Mouse (Mus musculus) layer of hippocampus, postnatal 10 days (tissue): ENCODE measurements at regions not wholly inside any gene's neighbourhood (a gene's known extent, or its start where the extent isn't known, plus 50 kb on each side); places are given as distances from the start of the nearest gene placed in this dataset.

Experiments used
- DNase-seq, 2 experiments: peaks; one replicate each; pipeline ENCODE4 v3.0.0; 2021; ENCODE audit warnings: low spot score in 2 of 2

DNA sequence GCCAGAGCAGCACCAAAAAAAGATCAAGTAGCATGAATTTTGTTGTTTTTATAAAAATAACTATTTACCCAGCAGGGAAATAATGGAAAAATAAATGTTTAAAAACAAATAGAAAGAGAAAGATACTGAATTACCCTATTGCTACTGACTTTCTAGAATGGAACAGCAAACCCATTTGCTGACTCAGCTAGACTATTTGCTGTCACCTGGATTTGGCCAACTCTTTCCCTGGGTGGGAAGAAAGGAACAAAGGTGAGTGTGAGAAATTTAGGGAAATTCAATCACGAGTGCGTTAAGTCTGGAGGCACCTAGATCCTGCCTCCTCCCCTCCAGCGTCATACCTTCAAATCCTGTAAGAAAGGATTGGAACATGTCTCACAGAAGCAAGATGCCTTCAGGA, 110.2 kb downstream of the Tmsb4x start:
- no peak for DNase-seq

DNA sequence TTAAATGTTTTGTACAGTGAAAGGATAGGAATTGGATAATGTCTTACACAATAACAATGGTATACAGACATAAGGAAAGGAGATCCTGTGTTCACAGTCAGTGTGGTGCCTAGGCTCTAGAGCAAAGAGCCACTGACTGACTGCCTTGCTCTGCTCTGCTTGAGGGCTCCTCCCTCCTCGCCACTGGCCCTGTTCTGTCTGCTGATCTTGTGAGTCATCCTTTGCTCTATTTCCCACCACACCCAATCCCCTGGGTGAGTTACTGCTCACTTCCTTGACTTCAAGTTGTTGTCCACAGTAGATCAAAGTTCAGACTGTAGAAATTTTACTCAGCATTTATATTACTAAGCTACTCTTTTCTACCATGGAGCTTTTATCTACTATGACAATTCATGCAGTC, 117.3 kb downstream of the Tmsb4x start:
- DNase-seq, result no peak

GRCm38 (mm10) chrX:167088930-167089329, 120.2 kb downstream of the Tmsb4x start:
- no peak for DNase-seq

DNA sequence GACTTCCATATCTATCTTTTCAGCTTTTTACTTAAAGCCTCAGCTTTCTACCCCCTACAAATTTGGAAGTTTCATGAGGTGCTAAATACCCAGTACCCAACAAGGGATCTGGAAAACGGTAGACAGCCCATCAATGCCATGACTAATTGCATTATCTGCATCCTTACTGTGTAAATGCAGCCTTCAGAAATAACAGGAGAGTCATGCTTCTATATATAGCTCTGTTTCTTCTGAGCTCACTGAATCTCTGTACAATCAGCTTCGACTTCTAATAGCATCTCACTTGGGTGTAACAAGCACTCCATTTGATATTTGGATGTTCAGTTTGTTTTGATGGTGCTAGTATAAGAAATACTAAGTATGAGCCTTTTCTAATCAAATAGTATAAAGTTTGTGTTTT, 120.7 kb downstream of the Tmsb4x start:
- no peak for DNase-seq

DNA sequence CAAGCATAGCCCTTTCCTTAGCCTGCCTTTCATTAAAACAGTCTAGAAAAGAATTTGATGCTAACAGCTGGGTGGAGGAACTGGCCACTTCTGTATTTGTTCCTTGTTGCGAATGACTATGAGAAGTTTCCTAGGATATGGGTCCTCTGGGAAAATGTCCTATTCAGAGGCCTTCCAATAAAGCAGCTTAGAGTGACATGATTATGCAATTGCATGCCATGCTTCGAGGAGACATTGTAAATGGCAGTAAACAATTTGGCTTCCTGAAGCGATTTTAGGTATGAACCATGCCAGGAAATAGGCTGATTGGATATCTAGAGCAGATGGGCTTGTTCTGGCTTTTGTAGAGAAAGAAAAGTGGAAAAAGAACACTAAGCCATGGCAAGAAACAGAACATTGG, 128.3 kb downstream of the Tmsb4x start:
- DNase-seq, result no peak

- no peak for DNase-seq
Observed at GRCm38 (mm10) chrX:167069075-167069474, 140.0 kb downstream of the Tmsb4x start.

DNA sequence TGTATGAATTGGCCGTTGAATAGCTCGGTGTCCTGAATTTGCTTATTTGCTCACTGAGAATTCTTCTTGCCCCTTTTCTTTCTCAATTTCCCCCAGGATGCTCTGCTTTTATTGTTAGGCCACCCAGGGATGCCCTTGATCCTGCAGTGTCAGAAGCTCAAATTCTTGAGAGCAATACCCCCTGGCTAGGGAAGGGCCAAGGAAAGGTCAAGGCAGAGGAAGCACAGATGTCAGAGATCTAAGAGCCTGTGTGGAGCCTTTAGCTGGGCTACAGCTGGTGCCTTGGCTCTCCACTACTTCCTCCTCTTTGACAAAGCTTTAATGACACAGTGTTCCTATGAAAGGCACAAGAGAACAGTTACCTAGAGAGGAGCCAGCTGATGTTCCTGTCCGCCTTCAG, 141.2 kb downstream of the Tmsb4x start:
- no peak for DNase-seq

GRCm38 (mm10) chrX:167063881-167064280, 145.2 kb downstream of the Tmsb4x start:
- DNase-seq, result no peak

- no peak for DNase-seq
Observed at GRCm38 (mm10) chrX:167052456-167052855, 156.7 kb downstream of the Tmsb4x start.

DNA sequence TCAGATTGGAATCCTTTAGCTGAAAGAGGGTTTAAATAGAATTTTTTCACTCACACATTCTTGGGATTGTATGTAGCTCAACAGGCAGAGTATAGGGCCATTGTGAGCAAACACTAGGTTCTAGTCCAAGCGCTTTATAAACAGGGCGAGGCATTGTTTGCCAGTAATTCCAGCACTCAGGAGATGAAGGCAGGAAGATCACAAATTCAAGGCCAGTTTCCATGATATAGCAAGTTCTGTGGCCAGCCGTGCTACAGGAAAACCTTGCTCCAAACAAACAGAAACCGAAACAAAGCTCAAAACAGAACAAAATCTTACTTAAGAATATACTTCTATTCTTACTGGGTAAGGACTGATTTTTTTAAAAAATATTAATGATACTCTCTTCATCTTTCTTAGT, 159.0 kb downstream of the Tmsb4x start:
- DNase-seq, result no peak

DNA sequence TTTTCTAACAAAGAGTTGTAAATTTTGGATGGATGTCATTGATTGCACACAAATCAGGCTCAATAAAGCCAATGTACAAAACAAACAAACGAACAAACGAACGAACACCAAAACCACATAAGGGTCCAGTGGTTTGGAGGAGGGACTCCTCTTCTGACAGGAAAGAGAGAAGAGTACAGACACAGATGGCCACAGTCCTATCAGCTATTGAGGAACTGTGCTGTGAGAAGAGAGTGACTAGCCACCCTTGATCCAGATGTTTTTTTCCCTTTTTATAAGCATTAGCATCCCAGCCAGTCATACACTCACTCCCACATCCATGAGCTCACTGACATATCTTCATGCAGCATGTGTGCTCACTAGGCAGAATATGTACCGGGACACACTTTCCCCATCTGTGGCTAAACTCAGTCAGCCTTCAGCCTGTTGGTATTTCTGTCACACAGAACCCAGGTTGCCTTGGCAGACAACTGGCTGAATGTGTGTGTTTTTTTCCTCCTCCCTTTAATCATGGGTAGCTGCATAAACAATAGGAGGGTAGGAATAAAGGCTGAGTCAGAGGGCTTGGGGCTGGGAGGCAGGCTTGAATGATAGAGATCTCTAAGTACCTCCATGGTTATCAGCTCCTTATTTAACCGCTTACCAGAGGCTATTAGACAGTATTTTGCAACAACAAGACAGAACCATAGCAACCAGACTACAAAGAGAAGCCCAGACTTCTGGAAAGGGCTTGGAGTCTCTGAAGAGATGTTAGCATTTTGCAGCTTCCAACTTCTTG, 159.7 kb downstream of the Tmsb4x start:
- DNase-seq, result no peak

DNA sequence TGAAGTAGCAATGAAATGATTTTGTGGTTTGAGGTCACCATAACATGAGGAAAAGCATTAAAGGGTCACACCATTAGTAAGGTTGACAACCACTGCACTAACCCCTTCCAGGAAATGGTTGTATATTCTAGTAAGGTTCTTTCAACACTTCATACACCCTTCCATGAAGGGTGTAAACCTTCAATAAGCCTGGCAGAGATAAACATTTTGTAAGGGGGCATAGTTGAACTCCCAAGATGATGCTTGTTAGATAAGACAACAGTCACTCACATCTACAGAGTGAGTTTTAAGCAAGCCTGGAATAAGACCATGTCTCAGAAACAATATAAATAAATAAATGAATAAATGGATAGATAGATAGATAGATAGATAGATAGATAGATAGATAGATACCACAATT, 171.1 kb downstream of the Tmsb4x start:
- no peak for DNase-seq

- DNase-seq, result no peak
Observed at GRCm38 (mm10) chrX:167036355-167036754, 172.8 kb downstream of the Tmsb4x start.

GRCm38 (mm10) chrX:167035639-167036038, 173.5 kb downstream of the Tmsb4x start:
- DNase-seq, result no peak

DNA sequence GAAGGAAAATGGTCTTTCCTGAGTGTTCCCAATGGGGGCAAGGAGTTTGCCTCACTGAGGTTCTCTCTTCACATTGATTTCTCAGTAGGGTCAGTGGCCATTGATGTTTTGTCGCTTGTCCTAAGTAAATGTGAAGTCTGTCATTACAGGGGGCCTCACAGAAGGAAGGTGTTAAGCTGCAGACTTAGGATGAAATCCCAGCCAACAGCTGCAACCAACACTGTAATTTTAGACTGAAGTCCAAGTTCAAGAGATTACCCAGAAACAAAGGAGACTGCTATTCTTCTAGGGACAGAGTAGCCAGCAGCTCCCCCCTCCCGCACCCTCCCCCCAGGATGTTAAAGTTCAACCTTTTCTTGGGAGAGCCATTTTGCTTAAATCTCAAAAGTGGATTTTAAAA, 176.0 kb downstream of the Tmsb4x start:
- no peak for DNase-seq

DNA sequence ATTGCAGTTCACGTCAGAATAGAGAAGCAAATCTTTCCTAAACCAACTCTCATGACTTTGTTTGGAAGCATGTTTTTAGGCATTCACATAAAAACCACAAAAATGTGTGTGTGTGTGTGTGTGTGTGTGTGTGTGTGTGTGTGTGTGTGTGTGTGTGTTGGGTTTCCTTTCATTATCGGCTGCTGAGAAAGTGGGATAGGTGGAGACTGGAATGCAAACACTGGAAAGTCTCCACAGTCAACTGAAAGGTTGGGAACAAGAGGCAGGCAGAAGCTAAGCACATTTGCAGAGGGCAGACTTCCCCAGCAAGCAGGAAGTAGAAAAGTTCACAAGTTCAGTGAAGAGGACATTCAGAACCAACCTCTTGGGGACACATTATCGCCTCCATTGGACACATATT, 176.5 kb downstream of the Tmsb4x start:
- DNase-seq, result no peak

GRCm38 (mm10) chrX:167031543-167031942, 177.6 kb downstream of the Tmsb4x start:
- no peak for DNase-seq

DNA sequence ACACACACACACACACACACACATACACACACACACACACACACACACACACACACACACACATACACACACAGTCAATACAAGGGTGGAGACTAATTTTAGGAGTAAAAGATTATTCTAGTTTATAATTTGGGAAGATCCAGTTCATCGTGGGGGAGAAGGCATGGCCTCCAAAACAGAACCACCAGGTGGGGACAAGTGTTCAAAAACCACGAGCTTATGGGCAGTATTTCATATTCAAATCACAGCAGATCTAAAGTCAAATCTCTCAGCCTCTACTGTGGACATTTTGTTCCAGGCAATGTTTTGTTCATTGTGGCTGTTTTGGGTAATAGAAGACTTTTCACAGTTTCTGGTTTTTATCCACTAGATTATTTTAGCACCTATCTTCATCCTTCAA, 193.5 kb downstream of the Tmsb4x start:
- no peak for DNase-seq

DNA sequence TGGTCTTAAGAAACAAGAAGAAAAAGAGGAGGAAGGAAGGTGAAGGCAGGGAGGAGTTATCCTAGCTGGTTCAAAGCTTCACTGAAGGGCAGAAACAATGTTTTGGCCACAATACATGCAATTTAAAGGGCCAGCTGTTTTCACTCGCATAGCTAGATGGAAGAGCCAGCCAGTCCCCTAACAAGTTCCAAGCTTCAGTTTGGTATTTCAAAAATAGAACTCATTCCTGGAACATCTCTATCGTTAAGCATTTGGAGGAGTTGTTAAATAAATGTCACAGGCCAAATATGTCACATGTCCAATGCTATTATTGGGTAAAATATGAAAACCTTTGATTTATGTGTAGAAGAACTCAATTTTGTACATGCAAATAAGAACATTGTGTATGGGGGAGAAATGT, 194.8 kb downstream of the Tmsb4x start:
- no peak for DNase-seq

DNA sequence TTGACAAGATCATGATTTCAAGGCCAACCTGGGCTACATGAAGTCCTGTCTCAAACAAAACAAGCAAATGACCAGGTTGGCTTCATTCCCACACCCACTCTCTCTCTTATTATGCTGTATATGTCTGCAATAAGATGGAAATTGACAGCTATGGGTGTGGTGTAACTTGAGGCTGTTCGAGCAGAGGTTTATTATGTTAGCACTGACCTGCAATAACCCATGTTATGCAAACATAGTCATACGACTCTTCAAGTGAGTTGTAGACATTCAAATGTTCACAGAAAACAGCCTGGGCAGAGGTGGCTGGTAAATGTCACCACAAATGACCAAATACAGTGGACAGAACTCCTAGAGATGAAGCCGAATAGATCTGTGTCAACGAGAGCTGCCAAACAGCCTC, 196.2 kb downstream of the Tmsb4x start:
- no peak for DNase-seq

DNA sequence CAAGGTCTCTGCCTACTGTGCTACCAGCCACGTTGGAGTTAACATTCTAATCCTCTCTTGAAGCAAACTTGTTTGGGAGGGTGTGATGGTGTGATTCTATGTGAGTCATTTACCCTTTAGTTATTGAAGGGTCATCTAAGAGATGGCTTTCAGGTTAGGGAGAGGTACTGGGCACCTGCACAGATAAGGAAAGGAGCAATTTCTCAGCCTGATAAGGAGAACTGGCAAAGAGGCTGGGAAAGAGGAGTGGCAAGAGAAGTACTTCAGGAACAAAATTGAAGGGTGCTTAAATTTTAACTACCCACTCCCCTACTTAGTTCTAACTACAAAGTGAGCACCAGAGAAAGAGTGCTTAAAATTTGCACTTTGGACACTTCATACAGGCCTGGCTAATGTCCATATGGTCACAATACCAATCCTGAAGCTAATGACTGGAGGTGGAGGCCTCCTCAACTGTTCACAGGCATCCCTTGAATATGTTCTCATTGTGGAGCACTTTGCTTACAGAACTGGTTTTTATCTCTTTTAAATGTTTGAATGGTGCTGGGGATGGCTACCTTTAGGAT, 197.1 kb downstream of the Tmsb4x start:
- DNase-seq, result no peak

GRCm38 (mm10) chrX:166995855-166996254, 213.3 kb downstream of the Tmsb4x start:
- no peak for DNase-seq

- no peak for DNase-seq
Observed at GRCm38 (mm10) chrX:166981003-166981402, 228.1 kb downstream of the Tmsb4x start.
